Mouse (Mus musculus) right cerebral cortex, adult 2 months (tissue): ENCODE measurements at regions not wholly inside any gene's neighbourhood (a gene's known extent, or its start where the extent isn't known, plus 50 kb on each side); places are given as distances from the start of the nearest gene placed in this dataset.

Experiments used
- DNase-seq, 2 experiments: peaks; one replicate each; pipeline ENCODE4 v3.0.0; 2021 to 2022; ENCODE audit warnings: low spot score in 2 of 2

- DNase-seq: no peak
Measured at GRCm38 (mm10) chr7:114912109-114912508, 168.6 kb downstream of the Insc start.

GRCm38 (mm10) chr7:114922155-114922554 lies 178.7 kb downstream of the Insc start:
- DNase-seq: peak; percentile 78 to 79

- no peak for DNase-seq
Measured at GRCm38 (mm10) chr7:114933861-114934260, 190.4 kb downstream of the Insc start.

GRCm38 (mm10) chr7:114950759-114951158 lies 207.3 kb downstream of the Insc start:
- no peak for DNase-seq

GRCm38 (mm10) chr7:114963206-114963605 lies 219.7 kb downstream of the Insc start:
- no peak for DNase-seq

- no peak for DNase-seq
Measured at GRCm38 (mm10) chr7:114965923-114966322, 222.4 kb downstream of the Insc start.

GRCm38 (mm10) chr7:114986481-114986880 lies 243.0 kb downstream of the Insc start:
- DNase-seq: no peak

- peak in 1 of 2 experiments; percentile 3 for DNase-seq
Measured at GRCm38 (mm10) chr7:114991255-114991654, 247.8 kb downstream of the Insc start.

GRCm38 (mm10) chr7:114992440-114992839 lies 248.9 kb downstream of the Insc start:
- DNase-seq: no peak

- DNase-seq: peak; percentile 11 to 13
Measured at GRCm38 (mm10) chr7:115000796-115001524, 257.5 kb downstream of the Insc start.

- no peak for DNase-seq
Measured at GRCm38 (mm10) chr7:115014253-115014998, 270.9 kb downstream of the Insc start.

GRCm38 (mm10) chr7:115019369-115019958 lies 276.0 kb downstream of the Insc start:
- DNase-seq: no peak

GRCm38 (mm10) chr7:115020023-115020422 lies 276.5 kb downstream of the Insc start:
- no peak for DNase-seq

- DNase-seq: no peak
Measured at GRCm38 (mm10) chr7:115025803-115026202, 282.3 kb downstream of the Insc start.

- peak; percentile 9 to 14 for DNase-seq
Measured at GRCm38 (mm10) chr7:115027685-115028084, 284.2 kb downstream of the Insc start.

GRCm38 (mm10) chr7:115033987-115034386 lies 290.5 kb downstream of the Insc start:
- no peak for DNase-seq

GRCm38 (mm10) chr7:115055527-115055926 lies 312.0 kb downstream of the Insc start:
- no peak for DNase-seq

- DNase-seq: no peak
Measured at GRCm38 (mm10) chr7:115056992-115057645, 313.6 kb downstream of the Insc start.

GRCm38 (mm10) chr7:115057736-115058135 lies 314.2 kb downstream of the Insc start:
- DNase-seq: no peak

GRCm38 (mm10) chr7:115060171-115060570 lies 316.7 kb downstream of the Insc start:
- DNase-seq: no peak

GRCm38 (mm10) chr7:115062817-115063216 lies 319.3 kb downstream of the Insc start:
- no peak for DNase-seq

GRCm38 (mm10) chr7:115067641-115068040 lies 324.1 kb downstream of the Insc start:
- no peak for DNase-seq
